Mouse (Mus musculus) forebrain, embryonic 12.5 days (tissue): ENCODE results near the gene Map6. TPM values are rescaled to one million over a fixed set of nuclear protein-coding genes. Genes with fewer than 3 reads are reported as not detected.

ENCODE experiments used
- ATAC-seq: fragments of 200-750 bp; cut with Nextera tagmentation; 2 replicates; pipeline ENCODE4 v1.8.0; 2017; ENCODE audit warnings: moderate TSS enrichment; ENCODE audit not compliant: low FRiP score
- H3K27ac ChIP-seq: fragments of 300-500 bp; sonication (generic); 2 replicates; pipeline ENCODE4 v1.5.1; 2016; ENCODE audit warnings: mild to moderate bottlenecking
- H3K27me3 ChIP-seq: fragments of 300-500 bp; sonication (generic); 2 replicates; pipeline ENCODE4 v1.6.1; 2016; ENCODE audit warnings: mild to moderate bottlenecking
- H3K36me3 ChIP-seq: fragments of 300-500 bp; sonication (generic); replicated peaks from 2 replicates; pipeline ENCODE4 v1.6.1; 2016; ENCODE audit warnings: mild to moderate bottlenecking
- H3K4me1 ChIP-seq: fragments of 300-500 bp; sonication (generic); 2 replicates; pipeline ENCODE4 v1.6.1; 2016
- H3K4me2 ChIP-seq: fragments of 300-500 bp; sonication (generic); 2 replicates; pipeline ENCODE4 v1.6.1; 2016; ENCODE audit warnings: mild to moderate bottlenecking, moderate library complexity
- H3K4me3 ChIP-seq: fragments of 300-500 bp; sonication (generic); replicated peaks from 2 replicates; pipeline ENCODE4 v1.5.1; 2016; ENCODE audit warnings: mild to moderate bottlenecking
- H3K9ac ChIP-seq: fragments of 300-500 bp; sonication (generic); 2 replicates; pipeline ENCODE4 v1.6.1; 2016; ENCODE audit warnings: mild to moderate bottlenecking
- H3K9me3 ChIP-seq: fragments of 300-500 bp; sonication (generic); 2 replicates; pipeline ENCODE4 v1.6.1; 2016
- WGBS: fragments of 180-500 bp; shearing (Covaris S2); methylation state at CpG from one replicate; pipeline ENCODE4 v1.1.7; 2016; 5-methylcytosine and 5-hydroxymethylcytosine counted together
- polyA plus RNA-seq: library from polyadenylated mRNA; unstranded; fragments of >200 nt; fragmentation: Nextera tagmentation; extraction: Ambion mirVana; gene quantifications from 2 replicates; pipeline ENCODE4 v1.2.1, GENCODE M21; 2016

Map6 gene
- polyA plus RNA-seq, 1 experiment from 2014 or later = 63.5 TPM

- Histone ChIP-seq H3K9ac (no peak overlapping the region), H3K36me3 (peaks cover 32% of the 10 kb centered on the region)
- 45% methylated on average over 14 of the region's 14 CpGs for WGBS
Measured at GRCm38 (mm10) chr7:99320524-99320923, 53.3 kb downstream of the Map6 start.

GRCm38 (mm10) chr7:99322691-99323320 lies 55.6 kb downstream of the Map6 start:
- Histone ChIP-seq H3K9me3 (no peaks in the 10 kb centered on the region), H3K9ac (no peak overlapping the region), H3K4me2 (no peak overlapping the region), H3K27me3 (peaks cover 4% of the 10 kb centered on the region; the same call in 1 of the 2 replicates), H3K27ac (no peak overlapping the region), H3K4me1 (peaks cover 25% of the 10 kb centered on the region), H3K36me3 (peaks cover 9% of the 10 kb centered on the region), H3K4me3 (no peak overlapping the region)
- ATAC-seq = no peak
- 88% methylated on average over 6 of the region's 6 CpGs for WGBS

More at GRCm38 (mm10) chr7:99320524-99320923, 53.3 kb downstream of the Map6 start:
- ATAC-seq = 0 out of 2 replicates have a peak, but pooled peaks have one; percentile 33
- Histone ChIP-seq H3K27ac (no peak overlapping the region), H3K27me3 (peaks cover 4% of the 10 kb centered on the region; the same call in 1 of the 2 replicates), H3K4me2 (no peak overlapping the region), H3K4me1 (peaks cover 25% of the 10 kb centered on the region), H3K4me3 (no peak overlapping the region), H3K9me3 (no peaks in the 10 kb centered on the region)

- no peak for ATAC-seq
- H3K4me3 ChIP-seq = no peak overlapping the region
- H3K4me1 ChIP-seq = peaks cover 25% of the 10 kb centered on the region
- H3K9ac ChIP-seq = no peak overlapping the region
- H3K27me3 ChIP-seq = peaks cover 4% of the 10 kb centered on the region; the same call in 1 of the 2 replicates
- no peaks in the 10 kb centered on the region for H3K9me3 ChIP-seq
- WGBS = 91% methylated on average over 9 of the region's 9 CpGs
- no peak overlapping the region for H3K27ac ChIP-seq
- H3K4me2 ChIP-seq = no peak overlapping the region
- H3K36me3 ChIP-seq = peaks cover 5% of the 10 kb centered on the region
Measured at GRCm38 (mm10) chr7:99323321-99323700, 56.1 kb downstream of the Map6 start.

- WGBS = 37% methylated on average over 10 of the region's 10 CpGs
- Histone ChIP-seq H3K27me3 (peaks cover 4% of the 10 kb centered on the region; the same call in 1 of the 2 replicates), H3K4me2 (no peak overlapping the region), H3K4me3 (no peak overlapping the region), H3K27ac (0 out of 2 replicates have a peak overlapping the region, but pooled peaks have one; percentile 42), H3K9me3 (no peaks in the 10 kb centered on the region), H3K4me1 (peaks cover 29% of the 10 kb centered on the region), H3K9ac (no peak overlapping the region), H3K36me3 (peaks cover 10% of the 10 kb centered on the region)
- no peak for ATAC-seq
Measured at GRCm38 (mm10) chr7:99324810-99325209, 57.6 kb downstream of the Map6 start.

GRCm38 (mm10) chr7:99326128-99326527 lies 58.9 kb downstream of the Map6 start:
- peaks cover 10% of the 10 kb centered on the region for H3K36me3 ChIP-seq
- peaks cover 4% of the 10 kb centered on the region; the same call in 1 of the 2 replicates for H3K27me3 ChIP-seq
- peaks cover 18% of the 10 kb centered on the region for H3K4me1 ChIP-seq
- H3K9me3 ChIP-seq = no peaks in the 10 kb centered on the region
- no peak for ATAC-seq
- H3K4me2 ChIP-seq = no peak overlapping the region
- no peak overlapping the region for H3K27ac ChIP-seq
- no peak overlapping the region for H3K4me3 ChIP-seq
- no peak overlapping the region for H3K9ac ChIP-seq
- WGBS = 75% methylated on average over 6 of the region's 6 CpGs

GRCm38 (mm10) chr7:99328847-99329246 lies 61.6 kb downstream of the Map6 start:
- Histone ChIP-seq H3K9me3 (no peaks in the 10 kb centered on the region), H3K4me1 (peaks cover 18% of the 10 kb centered on the region), H3K4me3 (no peak overlapping the region), H3K4me2 (no peak overlapping the region), H3K27ac (peak overlapping the region; percentile 37; the same call in 1 of the 2 replicates), H3K36me3 (peaks cover 7% of the 10 kb centered on the region), H3K27me3 (no peaks in the 10 kb centered on the region), H3K9ac (no peak overlapping the region)
- no peak; the same call in 1 of the 2 replicates for ATAC-seq
- WGBS = 47% methylated on average over 4 of the region's 4 CpGs

GRCm38 (mm10) chr7:99330012-99330411 lies 62.8 kb downstream of the Map6 start:
- H3K36me3 ChIP-seq = 0 out of 2 replicates have a peak, but pooled peaks cover 5% of the 10 kb centered on the region
- WGBS = 90% methylated on average over 5 of the region's 5 CpGs

GRCm38 (mm10) chr7:99332774-99333480 lies 65.7 kb downstream of the Map6 start:
- no peaks in the 10 kb centered on the region for H3K27me3 ChIP-seq
- H3K4me2 ChIP-seq = no peak overlapping the region
- H3K9ac ChIP-seq = no peak overlapping the region
- peak; percentile 80 for ATAC-seq
- no peak overlapping the region for H3K4me3 ChIP-seq
- WGBS = 45% methylated on average over 12 of the region's 12 CpGs
- no peaks in the 10 kb centered on the region for H3K9me3 ChIP-seq
- peaks cover 10% of the 10 kb centered on the region for H3K4me1 ChIP-seq
- peaks cover 24% of the 10 kb centered on the region for H3K36me3 ChIP-seq
- H3K27ac ChIP-seq = no peak overlapping the region

More at GRCm38 (mm10) chr7:99330012-99330411, 62.8 kb downstream of the Map6 start:
- Histone ChIP-seq H3K4me1 (peaks cover 11% of the 10 kb centered on the region), H3K27me3 (no peaks in the 10 kb centered on the region), H3K27ac (no peak overlapping the region), H3K4me3 (no peak overlapping the region), H3K9me3 (no peaks in the 10 kb centered on the region), H3K9ac (no peak overlapping the region), H3K4me2 (no peak overlapping the region)
- ATAC-seq = no peak

- H3K4me2 ChIP-seq = no peak overlapping the region
- H3K9me3 ChIP-seq = no peaks in the 10 kb centered on the region
- H3K27me3 ChIP-seq = no peaks in the 10 kb centered on the region
- no peak overlapping the region for H3K4me3 ChIP-seq
- H3K27ac ChIP-seq = no peak overlapping the region
- 84% methylated on average over 8 of the region's 8 CpGs for WGBS
- peaks cover 41% of the 10 kb centered on the region for H3K36me3 ChIP-seq
- H3K4me1 ChIP-seq = no peaks in the 10 kb centered on the region
- no peak overlapping the region for H3K9ac ChIP-seq
- ATAC-seq = no peak
Measured at GRCm38 (mm10) chr7:99340736-99341135, 73.5 kb downstream of the Map6 start.

- H3K4me1 ChIP-seq = no peaks in the 10 kb centered on the region
- H3K27ac ChIP-seq = no peak overlapping the region
- H3K36me3 ChIP-seq = peaks cover 51% of the 10 kb centered on the region
- WGBS = 88% methylated on average over 4 of the region's 4 CpGs
- no peaks in the 10 kb centered on the region for H3K9me3 ChIP-seq
- no peak overlapping the region for H3K4me3 ChIP-seq
- H3K9ac ChIP-seq = no peak overlapping the region
- no peaks in the 10 kb centered on the region for H3K27me3 ChIP-seq
- no peak for ATAC-seq
- H3K4me2 ChIP-seq = no peak overlapping the region
Measured at GRCm38 (mm10) chr7:99343577-99343976, 76.3 kb downstream of the Map6 start.

- no peak overlapping the region for H3K9ac ChIP-seq
- no peaks in the 10 kb centered on the region for H3K27me3 ChIP-seq
- ATAC-seq = no peak
- peaks cover 63% of the 10 kb centered on the region for H3K36me3 ChIP-seq
- WGBS = 96% methylated on average over 10 of the region's 10 CpGs
- no peak overlapping the region for H3K27ac ChIP-seq
- peaks cover 32% of the 10 kb centered on the region for H3K4me1 ChIP-seq
- no peak overlapping the region for H3K4me3 ChIP-seq
- H3K9me3 ChIP-seq = no peaks in the 10 kb centered on the region
- H3K4me2 ChIP-seq = no peak overlapping the region
Measured at GRCm38 (mm10) chr7:99347268-99347667, 80.0 kb downstream of the Map6 start.

GRCm38 (mm10) chr7:99348883-99349282 lies 81.6 kb downstream of the Map6 start:
- ATAC-seq = no peak
- Histone ChIP-seq H3K4me3 (no peak overlapping the region), H3K36me3 (peaks cover 58% of the 10 kb centered on the region), H3K27me3 (no peaks in the 10 kb centered on the region), H3K4me1 (peaks cover 48% of the 10 kb centered on the region), H3K9me3 (no peaks in the 10 kb centered on the region), H3K4me2 (no peak overlapping the region), H3K27ac (no peak overlapping the region), H3K9ac (no peak overlapping the region)
- 97% methylated on average over 26 of the region's 26 CpGs for WGBS
